Mouse (Mus musculus): Measurements from ENCODE around the gene Hyou1.
"Not testable (repeated sequence)": the region's sequence is repeated elsewhere in the genome, so short reads cannot be mapped to it uniquely, and the experiment has no call there.

Gene Hyou1

DNA sequence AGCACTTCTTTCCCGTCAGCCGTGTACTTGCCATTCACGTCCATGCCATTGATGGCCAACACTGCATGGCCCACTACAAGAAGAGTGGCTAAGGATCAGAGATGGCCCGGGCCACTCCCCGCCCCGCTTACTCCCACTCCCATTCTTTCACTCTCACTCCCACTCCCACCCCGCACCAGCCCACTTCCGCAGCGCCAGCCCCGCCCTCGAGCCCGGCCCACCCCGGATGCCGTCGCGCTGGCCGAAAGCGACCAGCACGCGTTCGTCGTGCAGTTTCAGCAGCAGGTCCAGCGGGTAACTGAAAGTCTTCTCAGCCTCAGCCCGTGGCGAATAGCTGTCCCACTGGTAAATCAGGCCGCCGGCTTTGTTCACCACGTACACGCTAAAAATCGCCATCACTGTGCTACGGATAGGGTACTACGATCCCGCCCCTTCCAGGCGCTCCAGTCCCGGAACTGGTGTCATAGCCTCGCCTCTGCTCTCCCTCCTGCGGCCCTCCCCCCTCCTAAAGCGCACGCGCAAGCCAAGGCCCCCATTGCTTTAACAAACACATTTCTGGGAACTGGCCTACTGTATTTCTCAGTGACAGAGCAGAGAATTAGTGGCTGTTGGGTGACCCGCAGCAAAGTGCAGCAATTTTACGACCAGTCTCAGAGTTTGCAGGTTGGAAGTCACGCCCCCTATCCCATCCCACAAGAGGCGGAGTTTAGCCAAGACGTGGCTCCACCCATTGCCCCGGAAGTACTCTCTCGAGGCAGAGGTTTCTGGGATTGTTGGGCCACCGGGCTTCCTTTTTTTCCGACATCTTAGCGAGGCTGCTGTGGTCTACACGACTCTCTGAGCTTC lies 27.8 kb downstream of the Hyou1 start, which contains the start of the genes Rps25 and Trappc4:
Rps25 (plus strand) TSS at position 234 of the 846 bp plus-strand sequence.
Trappc4 (minus strand) TSS at position 695 of the 846 bp plus-strand sequence.
- DNase-seq: peak; percentile 96 to 97

DNA sequence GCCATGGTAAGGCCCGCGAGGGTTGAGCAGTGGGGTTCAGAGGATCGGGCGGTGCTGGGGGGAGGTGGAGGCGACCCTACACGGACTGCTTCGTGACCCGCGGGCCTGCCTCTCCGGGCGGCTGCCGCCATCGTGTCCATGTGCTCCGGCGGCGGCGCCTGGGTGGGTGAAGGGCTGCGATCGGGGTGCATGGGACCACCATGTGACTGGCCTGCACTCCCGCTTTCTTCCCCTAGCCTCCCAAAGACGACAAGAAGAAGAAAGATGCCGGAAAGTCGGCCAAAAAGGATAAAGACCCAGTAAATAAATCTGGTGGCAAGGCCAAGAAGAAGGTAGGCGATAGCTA lies 28.4 kb downstream of the Hyou1 start:
- no peak for DNase-seq

DNA sequence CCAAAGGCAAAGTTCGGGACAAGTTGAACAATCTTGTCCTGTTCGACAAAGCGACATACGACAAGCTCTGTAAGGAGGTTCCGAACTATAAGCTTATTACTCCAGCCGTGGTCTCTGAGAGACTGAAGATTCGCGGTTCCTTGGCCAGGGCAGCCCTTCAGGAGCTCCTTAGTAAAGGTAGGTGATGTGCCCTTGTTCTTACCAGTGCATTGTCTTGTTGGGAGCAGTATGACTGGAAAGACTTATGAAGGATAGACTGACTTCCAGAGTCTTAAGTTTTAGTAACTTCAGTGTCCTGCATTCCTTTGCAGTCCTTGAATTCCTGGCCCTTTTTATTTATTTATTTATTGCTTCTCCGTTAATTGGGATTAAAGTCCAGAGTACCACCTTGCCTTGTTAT lies 29.4 kb downstream of the Hyou1 start:
- not testable (repeated sequence) for DNase-seq

DNA sequence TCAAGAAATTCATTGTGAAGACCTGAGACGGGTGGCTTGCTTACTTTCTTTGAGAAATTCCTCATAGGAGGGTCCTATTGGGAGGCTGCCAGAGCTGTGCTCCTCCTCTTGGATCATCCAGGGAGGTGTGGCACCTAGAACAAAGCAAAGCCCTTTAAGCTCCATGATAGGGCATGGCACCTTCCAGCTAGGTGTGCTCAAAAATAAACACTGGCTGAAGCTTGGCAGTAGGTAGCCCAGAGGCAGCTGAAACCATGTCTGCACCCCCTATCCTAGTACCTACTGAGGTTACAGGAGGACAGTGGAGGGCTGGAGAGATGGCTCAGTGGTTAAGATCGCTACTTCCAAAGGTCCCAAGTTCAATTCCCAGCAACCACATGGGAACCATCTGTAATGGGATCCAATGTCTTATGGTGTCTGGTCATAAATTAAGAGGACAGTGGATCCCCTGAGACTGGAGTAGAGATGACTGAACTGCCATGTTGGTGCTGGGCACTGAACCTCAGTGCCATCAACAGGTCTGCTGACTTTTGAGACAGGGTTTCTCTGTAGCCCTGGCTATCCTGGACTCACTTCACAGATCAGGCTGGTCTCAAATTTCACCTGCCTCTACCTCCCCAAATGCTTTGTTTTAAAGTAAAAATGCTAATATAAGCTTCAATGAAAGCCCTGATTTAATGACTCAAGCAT lies 31.5 kb downstream of the Hyou1 start:
- DNase-seq: no peak

DNA sequence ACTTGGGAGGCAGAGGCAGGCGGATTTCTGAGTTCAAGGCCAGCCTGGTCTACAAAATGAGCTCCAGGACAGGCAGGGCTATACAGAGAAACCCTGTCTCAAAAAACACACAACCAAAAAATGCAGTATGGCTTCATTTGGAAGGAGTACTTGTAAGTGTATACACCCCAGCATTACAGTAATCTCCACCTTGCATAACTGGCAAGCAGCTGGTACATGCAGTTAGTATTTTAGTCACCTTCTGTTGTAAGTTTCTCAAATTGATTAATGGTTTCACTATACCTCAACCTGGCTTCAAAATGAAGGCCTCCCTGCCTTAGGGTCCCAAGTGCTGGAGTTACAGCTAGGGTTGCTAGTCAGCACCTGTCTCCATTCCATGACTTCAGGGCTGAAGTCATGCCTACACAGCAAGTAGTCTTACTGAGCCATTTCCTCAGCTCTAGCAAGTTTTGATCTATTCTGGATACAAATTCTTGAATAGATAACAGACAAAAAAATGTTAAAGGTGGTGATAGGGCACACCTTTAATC lies 32.4 kb downstream of the Hyou1 start:
- no peak for DNase-seq

DNA sequence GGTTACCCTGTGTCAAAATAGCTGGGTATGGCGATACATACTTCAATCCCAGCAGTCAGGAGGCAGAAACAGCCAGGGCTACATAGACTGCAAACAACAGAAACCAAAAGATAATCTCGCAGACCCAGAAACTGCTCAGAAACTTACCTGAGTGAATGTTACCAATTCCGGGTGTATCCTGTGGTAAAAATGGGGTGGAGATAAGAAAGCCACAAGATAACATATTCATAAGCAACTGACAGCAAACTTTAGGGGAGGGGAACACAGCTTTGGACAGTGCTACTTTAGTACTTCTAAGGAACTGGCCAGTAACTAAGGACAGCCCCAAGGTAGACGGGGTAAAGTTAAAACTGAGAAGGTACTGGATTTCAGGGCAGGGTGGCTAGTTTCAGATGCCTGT lies 33.0 kb downstream of the Hyou1 start:
- DNase-seq: no peak

DNA sequence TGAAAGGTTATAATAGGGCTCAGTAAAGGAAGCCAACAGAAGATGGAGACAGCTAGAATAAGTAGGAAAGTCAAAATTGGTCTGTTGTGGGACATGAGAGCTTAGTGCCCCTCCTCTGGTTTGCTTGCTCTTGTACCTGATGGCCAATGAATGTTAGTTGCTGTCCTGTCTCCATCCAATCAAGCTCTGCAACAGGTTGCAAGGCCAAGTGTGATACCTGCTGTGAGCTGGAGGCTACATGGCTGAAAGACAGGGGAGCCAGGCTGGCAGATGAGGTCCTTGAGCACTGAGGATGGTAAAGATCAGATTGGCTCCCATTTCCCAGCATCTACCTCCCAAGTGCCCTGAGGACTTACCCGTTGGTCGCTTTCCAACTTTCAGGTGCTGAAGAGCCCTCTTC lies 33.5 kb downstream of the Hyou1 start:
- DNase-seq: no peak

DNA sequence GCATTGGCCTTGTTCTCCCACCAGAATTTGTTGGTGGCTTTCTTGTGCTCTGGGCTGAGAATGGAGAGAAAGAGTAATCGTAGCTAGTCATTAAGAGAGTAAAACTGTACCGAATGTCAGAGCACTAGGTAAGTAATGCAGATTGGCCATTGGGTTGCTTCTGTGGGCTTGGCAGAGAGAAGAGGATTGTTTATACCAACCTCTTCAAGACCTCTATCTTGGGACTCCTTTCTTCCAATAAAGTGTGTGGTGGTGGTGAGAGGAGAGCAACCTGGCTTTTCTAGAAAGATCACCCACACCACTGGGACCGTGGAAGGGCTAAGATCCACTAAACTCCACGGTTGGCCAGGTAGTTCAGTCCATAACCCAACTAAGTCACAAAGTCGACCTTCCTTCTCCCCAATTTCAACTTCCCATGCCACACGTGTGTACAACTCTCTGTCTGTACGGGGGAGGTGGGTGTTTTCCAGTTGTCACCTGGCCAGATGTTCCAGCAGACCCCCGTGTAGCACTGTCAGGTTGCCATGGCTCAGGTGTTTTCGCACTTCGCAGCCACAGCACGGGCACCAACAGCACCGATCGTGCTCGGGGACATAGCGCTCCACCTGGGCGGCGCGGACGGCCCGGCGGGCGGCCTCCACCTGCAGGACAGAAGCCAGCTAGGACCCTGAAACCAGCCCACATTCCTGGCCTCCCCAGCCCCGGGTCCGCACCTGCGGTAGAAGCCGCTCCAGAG lies 38.0 kb downstream of the Hyou1 start:
- DNase-seq: no peak

DNA sequence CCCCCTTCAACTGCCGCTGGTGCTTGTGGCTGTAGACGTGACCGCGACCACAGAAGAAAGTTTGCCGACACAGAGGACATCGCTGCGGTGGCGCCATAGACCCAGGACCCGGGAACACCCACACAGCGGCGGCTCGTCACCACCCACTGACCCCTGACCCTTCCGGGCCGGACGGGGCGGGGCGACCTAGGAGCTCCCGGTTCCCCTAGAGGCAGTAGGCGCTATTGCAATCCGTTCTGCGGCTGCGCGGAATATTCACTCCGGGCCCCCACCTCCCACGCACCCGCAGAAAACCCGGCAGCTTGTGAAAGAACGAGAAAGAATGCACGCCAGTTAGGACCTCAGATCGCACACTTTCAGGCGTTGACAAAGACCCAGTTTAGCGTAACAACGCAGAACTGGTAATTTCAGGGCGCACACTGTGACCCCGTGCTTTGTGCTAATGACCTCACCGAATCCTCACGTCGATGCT lies 38.6 kb downstream of the Hyou1 start:
- peak; percentile 98 to 99 for DNase-seq

DNA sequence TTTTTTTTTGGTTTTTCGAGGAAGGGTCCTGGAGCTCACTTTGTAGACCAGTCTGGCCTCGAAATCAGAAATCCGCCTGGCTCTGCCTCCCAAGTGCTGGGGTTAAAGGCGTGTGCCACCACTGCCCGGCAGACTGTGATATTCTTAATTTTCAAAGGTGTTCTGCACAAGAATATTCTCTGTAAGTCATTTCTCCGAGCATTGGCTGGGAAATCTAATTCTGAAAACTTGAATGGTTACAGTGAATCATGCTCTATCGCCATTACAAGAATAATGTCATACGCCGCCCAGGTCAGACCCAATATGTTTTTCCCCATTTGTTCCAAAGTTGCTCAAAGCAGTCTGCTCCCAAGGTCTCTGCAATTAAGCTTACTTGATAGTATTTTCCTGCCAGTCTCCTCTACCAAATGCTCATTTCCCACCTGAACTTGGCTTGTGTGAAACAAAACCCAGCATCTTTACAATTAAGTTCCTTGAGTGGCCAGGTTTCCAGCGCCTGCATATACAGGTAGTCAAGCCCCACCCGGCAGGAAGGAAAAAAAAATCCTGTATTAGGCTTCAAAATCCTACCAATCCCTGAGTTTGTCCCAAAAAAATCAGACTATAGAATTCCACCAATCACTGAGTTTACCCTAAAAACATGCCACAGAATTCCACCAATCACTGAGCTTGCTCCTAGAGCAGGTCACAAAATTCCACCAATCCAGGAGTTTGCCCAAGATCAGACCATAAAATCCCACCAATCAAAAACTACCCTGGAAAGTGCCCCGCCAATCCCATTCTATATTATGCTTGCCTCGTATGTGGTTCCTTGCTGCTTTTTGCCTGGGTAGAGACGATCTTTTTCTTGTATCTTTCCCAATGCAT lies 39.5 kb downstream of the Hyou1 start, which contains the start of gene Ccdc84:
Ccdc84 (minus strand) TSS at position 51 of the 867 bp plus-strand sequence.
- DNase-seq: no peak

DNA sequence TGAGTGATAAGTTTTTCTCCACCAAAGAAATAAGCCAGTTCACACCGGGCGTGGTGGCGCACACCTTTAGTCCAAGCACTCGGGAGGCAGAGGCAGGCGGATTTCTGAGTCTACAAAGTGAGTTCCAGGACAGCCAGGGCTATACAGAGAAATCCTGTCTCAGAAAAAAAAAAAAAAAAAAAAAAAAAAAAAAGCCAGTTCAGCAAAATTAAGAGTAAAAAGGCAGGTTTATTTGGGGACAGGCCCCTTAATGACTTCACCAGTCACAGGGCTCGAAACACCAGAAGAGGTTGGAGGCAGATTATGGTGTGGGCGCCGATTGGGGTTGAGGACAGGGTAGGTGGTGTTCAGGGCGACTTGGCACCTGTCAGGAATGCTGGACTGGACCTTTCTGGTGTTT lies 40.4 kb downstream of the Hyou1 start:
- not testable (repeated sequence) for DNase-seq

DNA sequence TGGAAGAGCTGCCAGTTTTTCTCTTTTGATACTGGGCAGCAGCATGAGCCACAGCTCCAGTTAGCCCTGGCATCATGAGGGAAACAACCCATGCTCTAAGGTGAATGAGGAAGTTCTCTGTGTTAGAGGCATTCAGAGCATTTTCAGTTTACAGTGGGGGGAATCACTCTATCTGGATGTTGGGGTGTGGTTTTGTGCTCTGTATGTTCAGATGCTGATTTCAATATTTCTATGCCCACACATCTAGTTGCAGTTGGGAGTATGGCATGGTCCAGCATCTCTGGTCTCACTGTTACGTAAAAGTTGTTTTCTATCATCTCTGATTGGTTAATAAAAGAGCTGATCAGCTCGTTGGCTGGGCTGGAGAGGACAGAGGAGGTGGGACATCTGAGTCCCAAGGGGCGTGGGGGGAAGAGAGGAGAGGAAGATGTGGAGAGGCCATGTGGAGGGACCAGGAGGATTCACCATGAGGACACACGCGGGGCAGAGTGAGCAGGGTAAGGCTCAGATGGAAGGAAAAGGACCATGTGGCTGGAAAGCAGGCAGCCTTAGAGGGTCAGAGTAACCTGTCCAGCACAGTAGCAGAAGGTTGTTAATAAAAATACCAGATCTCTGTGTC lies 41.1 kb downstream of the Hyou1 start:
- DNase-seq: no peak

DNA sequence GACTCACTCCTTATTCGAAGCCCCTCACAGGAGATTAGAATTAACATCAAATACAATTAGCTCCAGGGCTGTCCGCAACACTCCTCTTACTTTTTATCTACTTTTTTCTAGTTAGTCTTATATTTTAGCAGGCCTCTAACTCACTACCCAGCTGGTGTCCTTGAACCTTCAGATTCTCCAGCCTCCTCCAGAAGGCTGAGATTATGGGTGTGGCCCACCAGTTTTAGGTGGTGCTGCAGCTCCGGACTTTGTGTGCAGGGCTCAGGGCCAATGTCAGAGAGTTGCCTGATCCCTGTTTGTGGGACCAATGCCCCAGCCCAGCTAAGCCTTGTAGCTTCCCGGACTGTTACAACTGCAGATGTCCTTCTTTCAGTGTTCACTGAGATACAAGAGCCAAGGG lies 44.3 kb downstream of the Hyou1 start:
- DNase-seq: no peak

DNA sequence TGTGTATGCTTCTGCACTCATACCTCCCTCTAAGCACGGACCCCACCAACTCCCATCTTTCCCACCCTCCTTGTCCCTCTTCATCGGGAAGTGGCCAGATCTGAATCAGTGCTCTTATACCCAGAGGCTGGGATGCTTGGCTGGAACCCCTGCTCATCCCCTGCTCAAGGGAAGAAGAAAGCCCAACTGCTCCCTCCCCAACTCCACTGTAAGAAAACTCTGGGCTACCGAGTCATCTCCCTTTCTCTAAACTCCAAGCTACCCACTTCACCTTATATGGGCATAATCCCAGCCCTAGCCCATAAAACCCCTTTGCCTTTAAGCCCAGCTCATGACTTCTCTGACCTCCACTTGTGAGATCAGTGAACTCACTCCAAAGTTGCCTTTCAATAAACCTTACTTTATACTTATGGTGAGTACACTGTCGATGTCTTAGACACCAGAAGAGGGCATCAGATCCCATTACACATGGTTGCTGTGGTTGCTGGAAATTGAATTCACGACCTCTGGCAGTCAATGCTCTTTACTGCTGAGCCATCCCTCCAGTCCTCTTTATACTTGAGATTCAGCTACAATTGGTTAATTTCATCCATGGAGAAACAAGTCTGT lies 53.4 kb downstream of the Hyou1 start:
- no peak for DNase-seq

DNA sequence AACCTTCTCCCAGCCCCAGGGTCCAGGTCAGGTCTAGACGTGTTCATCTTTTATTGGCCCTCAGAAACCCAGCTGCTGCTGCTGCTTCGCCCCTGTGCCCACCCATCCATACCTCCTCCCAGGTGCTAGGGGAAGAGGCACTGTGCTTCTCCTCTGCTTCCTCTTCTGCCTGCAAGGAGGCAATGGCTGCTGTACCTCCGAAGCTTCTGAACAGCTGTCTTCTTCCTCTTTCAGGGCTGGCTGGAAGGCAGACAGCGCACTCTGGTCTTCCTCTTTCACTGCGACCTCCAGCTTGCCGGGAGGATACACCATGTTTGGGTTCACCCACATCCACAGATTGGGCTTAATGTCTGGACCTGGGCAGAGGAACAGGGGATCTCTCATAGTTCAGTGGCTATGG lies 56.5 kb downstream of the Hyou1 start:
- no peak for DNase-seq

DNA sequence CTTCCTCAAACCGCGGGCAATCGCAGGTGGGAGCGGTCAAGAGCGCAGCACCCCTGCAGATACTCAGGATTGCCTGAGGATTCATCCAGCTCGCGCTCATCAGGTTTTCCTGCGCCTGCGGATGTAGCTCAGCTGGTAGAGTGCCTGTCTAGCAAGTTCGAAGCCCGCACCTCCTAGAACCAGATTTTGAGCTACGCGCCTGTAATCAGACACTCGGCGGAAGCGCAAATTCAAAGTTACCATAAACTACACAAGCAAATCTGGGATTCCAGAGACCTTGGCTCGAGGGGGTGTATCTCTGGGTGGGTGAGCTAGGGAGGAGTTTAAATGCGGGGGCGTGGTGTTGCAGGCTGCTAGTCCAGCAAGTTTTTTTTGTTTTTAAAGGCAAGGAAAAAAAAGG lies 61.7 kb downstream of the Hyou1 start, which contains the start of gene Foxr1:
Foxr1 (minus strand) TSS at position 176 of the 400 bp plus-strand sequence.
- no peak for DNase-seq

Data from kidney, postnatal 4 days (tissue).